Mouse (Mus musculus): ENCODE data around the gene Fam78b. TPM values are rescaled to one million over a fixed set of nuclear protein-coding genes. Genes with fewer than 3 reads are reported as not detected.

Gene Fam78b
- polyA plus RNA-seq, 2 experiments = 0.07 TPM; not detected in 1

- Histone ChIP-seq H3K27me3 (ENCODE audit: control insufficient read depth, insufficient read depth, low read length) (peaks cover 27% of the 10 kb centered on the region), H3K4me1 (replicated peaks; ENCODE audit: control insufficient read depth in 2 of 2, insufficient read depth in 2 of 2, low read length in 1 of 2) (peaks cover 0 to 5% of the 10 kb centered on the region in 2 experiments; a peak in 2 of 4 replicates), H3K4me3 (ENCODE audit: insufficient read depth in 1 of 2, low read depth in 2 of 2, low read length in 2 of 2) (no peak overlapping the region), H3K27ac (no peak overlapping the region), H3K9ac (replicated peaks) (no peak overlapping the region), H3K4me2 (ENCODE audit: low read depth) (peak overlapping the region; percentile 67; the same call in 1 of the 2 replicates), H3K36me3 (replicated peaks; ENCODE audit: control insufficient read depth, insufficient read depth, low read depth) (no peaks in the 10 kb centered on the region), H3K9me3 (ENCODE audit: control insufficient read depth, low read length) (no peaks in the 10 kb centered on the region)
- ATAC-seq (ENCODE audit: insufficient read depth) (no peak), DNase-seq (ENCODE audit: low read depth in 3 of 3, low spot score in 3 of 3) (no peak)
- TF ChIP-seq CTCF (IDR thresholded peaks at IDR 0.05; ENCODE audit: low read depth) (peak; percentile 32; the same call in 1 of the 2 replicates), EP300 (IDR thresholded peaks at IDR 0.05; ENCODE audit: low read depth) (no peak)
- 2% methylated on average over 19 of the region's 19 CpGs for WGBS (ENCODE audit: insufficient replicate concordance)
Observed at GRCm38 (mm10) chr1:167002486-167002850, 1.3 kb downstream of the Fam78b start.

GRCm38 (mm10) chr1:167004621-167005020 lies 3.4 kb downstream of the Fam78b start:
- H3K27me3 ChIP-seq (ENCODE audit: control insufficient read depth, insufficient read depth, low read length) = peaks cover 27% of the 10 kb centered on the region

GRCm38 (mm10) chr1:167007341-167007740 lies 6.1 kb downstream of the Fam78b start:
- ATAC-seq (ENCODE audit: insufficient read depth) = no peak

More at GRCm38 (mm10) chr1:167004621-167005020, 3.4 kb downstream of the Fam78b start:
- Histone ChIP-seq H3K27ac (no peak overlapping the region), H3K36me3 (replicated peaks; ENCODE audit: control insufficient read depth, insufficient read depth, low read depth) (no peaks in the 10 kb centered on the region), H3K4me1 (replicated peaks; ENCODE audit: control insufficient read depth in 2 of 2, insufficient read depth in 2 of 2, low read length in 1 of 2) (peaks cover 0 to 5% of the 10 kb centered on the region in 2 experiments; a peak in 2 of 4 replicates), H3K9ac (replicated peaks) (no peak overlapping the region), H3K4me2 (ENCODE audit: low read depth) (no peak overlapping the region), H3K4me3 (ENCODE audit: insufficient read depth in 1 of 2, low read depth in 2 of 2, low read length in 2 of 2) (no peak overlapping the region), H3K9me3 (ENCODE audit: control insufficient read depth, low read length) (no peaks in the 10 kb centered on the region)
- DNase-seq (ENCODE audit: low read depth in 3 of 3, low spot score in 3 of 3) (no peak), ATAC-seq (ENCODE audit: insufficient read depth) (no peak)
- 42% methylated on average over 2 of the region's 2 CpGs for whole genome bisulfite sequencing (ENCODE audit: insufficient replicate concordance)
- TF ChIP-seq EP300 (IDR thresholded peaks at IDR 0.05; ENCODE audit: low read depth) (no peak), CTCF (IDR thresholded peaks at IDR 0.05; ENCODE audit: low read depth) (no peak)

GRCm38 (mm10) chr1:167010190-167010589 lies 9.0 kb downstream of the Fam78b start:
- no peaks in the 10 kb centered on the region for H3K27me3 ChIP-seq (ENCODE audit: control insufficient read depth, insufficient read depth, low read length)
- 58% methylated on average over 9 of the region's 9 CpGs for WGBS (ENCODE audit: insufficient replicate concordance)
- TF ChIP-seq CTCF (IDR thresholded peaks at IDR 0.05; ENCODE audit: low read depth) (no peak), EP300 (IDR thresholded peaks at IDR 0.05; ENCODE audit: low read depth) (no peak)
- no peak overlapping the region for H3K27ac ChIP-seq
- H3K36me3 ChIP-seq (replicated peaks; ENCODE audit: control insufficient read depth, insufficient read depth, low read depth) = no peaks in the 10 kb centered on the region
- no peak overlapping the region for H3K9ac ChIP-seq (replicated peaks)
- DNase-seq (ENCODE audit: low read depth in 3 of 3, low spot score in 3 of 3) (no peak), ATAC-seq (ENCODE audit: insufficient read depth) (no peak)
- H3K4me2 ChIP-seq (ENCODE audit: low read depth) = no peak overlapping the region
- no peaks in the 10 kb centered on the region for H3K9me3 ChIP-seq (ENCODE audit: control insufficient read depth, low read length)
- no peak overlapping the region for H3K4me3 ChIP-seq (ENCODE audit: insufficient read depth in 1 of 2, low read depth in 2 of 2, low read length in 2 of 2)
- H3K4me1 ChIP-seq (replicated peaks; ENCODE audit: control insufficient read depth in 2 of 2, insufficient read depth in 2 of 2, low read length in 1 of 2) = no peaks in the 10 kb centered on the region

More at GRCm38 (mm10) chr1:167007341-167007740, 6.1 kb downstream of the Fam78b start:
- Histone ChIP-seq H3K27me3 (ENCODE audit: control insufficient read depth, insufficient read depth, low read length) (peaks cover 9% of the 10 kb centered on the region), H3K4me2 (ENCODE audit: low read depth) (no peak overlapping the region), H3K4me3 (ENCODE audit: insufficient read depth in 1 of 2, low read depth in 2 of 2, low read length in 2 of 2) (no peak overlapping the region), H3K4me1 (replicated peaks; ENCODE audit: control insufficient read depth in 2 of 2, insufficient read depth in 2 of 2, low read length in 1 of 2) (peaks cover 0 to 5% of the 10 kb centered on the region in 2 experiments; a peak in 2 of 4 replicates), H3K9ac (replicated peaks) (no peak overlapping the region), H3K36me3 (replicated peaks; ENCODE audit: control insufficient read depth, insufficient read depth, low read depth) (no peaks in the 10 kb centered on the region), H3K27ac (no peak overlapping the region), H3K9me3 (ENCODE audit: control insufficient read depth, low read length) (no peaks in the 10 kb centered on the region)
- DNase-seq (ENCODE audit: low read depth in 3 of 3, low spot score in 3 of 3) = no peak
- no peak for TF ChIP-seq EP300 (IDR thresholded peaks at IDR 0.05; ENCODE audit: low read depth)
- WGBS (ENCODE audit: insufficient replicate concordance) = 57% methylated on average over 6 of the region's 6 CpGs

- Histone ChIP-seq H3K27me3 (ENCODE audit: control insufficient read depth, insufficient read depth, low read length) (no peaks in the 10 kb centered on the region), H3K9me3 (ENCODE audit: control insufficient read depth, low read length) (no peaks in the 10 kb centered on the region), H3K9ac (replicated peaks) (no peak overlapping the region), H3K27ac (no peak overlapping the region), H3K4me1 (replicated peaks; ENCODE audit: control insufficient read depth in 2 of 2, insufficient read depth in 2 of 2, low read length in 1 of 2) (no peaks in the 10 kb centered on the region), H3K4me3 (ENCODE audit: insufficient read depth in 1 of 2, low read depth in 2 of 2, low read length in 2 of 2) (no peak overlapping the region), H3K36me3 (replicated peaks; ENCODE audit: control insufficient read depth, insufficient read depth, low read depth) (no peaks in the 10 kb centered on the region), H3K4me2 (ENCODE audit: low read depth) (no peak overlapping the region)
- DNase-seq (ENCODE audit: low read depth in 3 of 3, low spot score in 3 of 3) (no peak), ATAC-seq (ENCODE audit: insufficient read depth) (no peak)
- 39% methylated on average over 6 of the region's 6 CpGs for WGBS (ENCODE audit: insufficient replicate concordance)
- no peak for TF ChIP-seq EP300 (IDR thresholded peaks at IDR 0.05; ENCODE audit: low read depth)
- TF ChIP-seq CTCF (IDR thresholded peaks at IDR 0.05; ENCODE audit: low read depth) = no peak
Observed at GRCm38 (mm10) chr1:167011301-167011700, 10.1 kb downstream of the Fam78b start.
